Mouse (Mus musculus) liver, postnatal 0 days (tissue): ENCODE measurements at regions not wholly inside any gene's neighbourhood (a gene's known extent, or its start where the extent isn't known, plus 50 kb on each side); places are given as distances from the start of the nearest gene placed in this dataset.

ENCODE experiments used
- CTCF ChIP-seq: sonication (generic); IDR thresholded peaks from 2 replicates; pipeline ENCODE4 v1.5.1; 2016; ENCODE audit warnings: antibody characterized with exemption, low read depth
- EP300 ChIP-seq: IDR thresholded peaks from 2 replicates; pipeline ENCODE4 v1.6.1; 2016; ENCODE audit warnings: antibody characterized with exemption, low read depth, mild to moderate bottlenecking

GRCm38 (mm10) chr19:26021141-26021540, 348.9 kb downstream of the Dmrt2 start:
- TF ChIP-seq CTCF (no peak), EP300 (no peak)
